Mouse (Mus musculus) neural tube, postnatal 0 days (tissue): ENCODE results near the gene 9830107B12Rik. TPM values are rescaled to one million over a fixed set of nuclear protein-coding genes. Genes with fewer than 3 reads are reported as not detected.

ENCODE experiments used
- polyA plus RNA-seq: library from polyadenylated mRNA; unstranded; fragments of >200 nt; fragmentation: Nextera tagmentation; extraction: Ambion mirVana; gene quantifications from 2 replicates; pipeline ENCODE4 v1.2.1, GENCODE M21; 2015

Gene 9830107B12Rik
- polyA plus RNA-seq: not detected in 2 replicates

DNA sequence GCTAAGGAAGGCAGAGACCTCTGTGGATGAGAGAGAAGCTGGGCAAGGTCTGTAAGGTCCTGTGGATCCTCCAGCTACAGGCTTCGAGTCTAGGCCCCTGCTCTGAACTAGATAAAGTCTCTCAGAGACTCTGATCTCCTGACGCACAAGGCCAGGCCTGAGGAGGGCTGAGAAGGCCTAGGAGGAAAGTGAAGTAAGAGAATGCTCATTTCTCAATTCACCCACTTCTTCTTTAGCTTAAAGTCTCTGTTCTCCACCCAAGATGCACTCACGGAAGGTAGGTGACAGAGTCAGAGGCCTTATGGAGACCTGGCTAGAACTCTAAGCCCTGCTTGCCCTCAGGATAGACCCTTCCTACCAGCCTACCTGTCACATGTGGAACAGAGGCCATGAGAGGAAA, at the start of gene 9830107B12Rik:
TSS of gene 9830107B12Rik (minus strand) at position 149 of the 400 bp plus-strand sequence.

DNA sequence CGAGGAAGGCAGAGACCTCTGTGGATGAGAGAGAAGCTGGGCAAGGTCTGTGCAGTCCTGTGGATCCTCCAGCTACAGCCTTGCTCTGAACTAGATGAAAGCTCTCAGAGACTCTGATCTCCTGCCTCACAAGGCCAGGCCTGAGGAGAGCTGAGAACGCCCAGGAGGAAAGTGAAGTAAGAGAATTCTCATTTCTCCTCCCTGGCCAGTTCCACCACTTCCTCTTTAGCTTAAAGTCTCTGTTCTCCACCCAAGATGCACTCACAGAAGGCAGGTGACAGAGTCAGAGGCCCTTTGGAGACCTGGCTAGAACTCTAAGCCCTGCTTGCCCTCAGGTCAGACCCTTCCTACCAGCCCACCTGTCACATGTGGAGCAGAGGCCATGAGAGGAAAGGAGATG, 21.0 kb upstream of the 9830107B12Rik start, which contains the start of gene A530064D06Rik:
TSS of gene A530064D06Rik (minus strand) at position 173 of the 400 bp plus-strand sequence.

DNA sequence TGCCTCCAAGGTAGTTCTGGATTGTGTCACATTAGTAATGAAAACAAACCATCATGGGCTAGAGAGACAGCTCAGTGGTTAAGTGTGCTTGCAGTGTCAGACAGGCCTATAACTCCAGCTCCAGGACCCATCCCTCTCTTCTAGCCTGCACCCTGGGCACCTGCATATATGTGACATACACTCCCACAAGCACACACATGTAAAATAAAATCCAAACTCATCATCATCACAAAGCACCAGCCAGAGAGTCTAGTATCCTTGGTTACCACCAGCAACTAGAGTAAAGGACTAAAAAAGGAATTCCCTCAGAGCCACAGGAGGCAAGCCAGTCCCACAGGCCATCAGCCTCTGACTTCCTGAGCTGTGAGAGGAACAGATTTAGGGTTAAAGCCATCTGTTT, 57.0 kb downstream of the 9830107B12Rik start, which contains the start of gene 1700067P10Rik:
TSS of gene 1700067P10Rik (plus strand) at position 301 of the 400 bp plus-strand sequence.

Other genes with a start within 250 kb of the 9830107B12Rik start
- gene Foxp4, start 221.6 kb downstream of the 9830107B12Rik start, polyA plus RNA-seq: 32.4 and 36.5 TPM in 2 replicates
- not detected in 2 replicates for gene 1700122O11Rik, start 108.0 kb downstream of the 9830107B12Rik start, polyA plus RNA-seq
- 0.14 TPM in 1 of 2 replicates, not detected in the other for gene 1700067P10Rik, start 56.9 kb downstream of the 9830107B12Rik start, polyA plus RNA-seq
- gene A530064D06Rik, start 21.0 kb upstream of the 9830107B12Rik start, polyA plus RNA-seq: 0.10 TPM in 1 of 2 replicates, not detected in the other
- not detected in 2 replicates for gene Trem1, start 86.5 kb upstream of the 9830107B12Rik start, polyA plus RNA-seq
- not detected in 2 replicates for gene Trem3, start 101.5 kb upstream of the 9830107B12Rik start, polyA plus RNA-seq
- 0.36 TPM in 1 of 2 replicates, not detected in the other for gene Treml4, start 118.0 kb upstream of the 9830107B12Rik start, polyA plus RNA-seq
- gene Treml2, start 153.2 kb upstream of the 9830107B12Rik start, polyA plus RNA-seq: 0.06 and 0.22 TPM in 2 replicates
- gene B430306N03Rik, start 169.9 kb upstream of the 9830107B12Rik start, polyA plus RNA-seq: 0.10 TPM in 1 of 2 replicates, not detected in the other
- 12.7 and 13.0 TPM in 2 replicates for gene Trem2, start 200.1 kb upstream of the 9830107B12Rik start, polyA plus RNA-seq
- gene Treml1, start 213.6 kb upstream of the 9830107B12Rik start, polyA plus RNA-seq: not detected in 2 replicates